Mouse (Mus musculus) midbrain, embryonic 14.5 days (tissue): ENCODE measurements around the gene Bmp10. TPM values are rescaled to one million over a fixed set of nuclear protein-coding genes. Genes with fewer than 3 reads are reported as not detected.
"Not testable (repeated sequence)": the region's sequence is repeated elsewhere in the genome, so short reads cannot be mapped to it uniquely, and the experiment has no call there.

ENCODE experiments used
- ATAC-seq: fragments of 200-750 bp; cut with Nextera tagmentation; 2 replicates; pipeline ENCODE4 v1.8.0; 2017; ENCODE audit warnings: moderate number of reproducible peaks, moderate library complexity; ENCODE audit not compliant: low FRiP score, low TSS enrichment
- DNase-seq: peaks from one replicate; pipeline ENCODE4 v3.0.0-alpha.2; 2015
- H3K27ac ChIP-seq: fragments of 300-500 bp; sonication (generic); replicated peaks from 2 replicates; pipeline ENCODE4 v1.5.1; 2014; ENCODE audit warnings: mild to moderate bottlenecking, low read depth, low read length, moderate library complexity
- H3K27me3 ChIP-seq: fragments of 300-500 bp; sonication (generic); 2 replicates; pipeline ENCODE4 v1.6.1; 2014; ENCODE audit warnings: low read length, control low read depth, mixed read lengths; ENCODE audit not compliant: control insufficient read depth, insufficient read depth
- H3K36me3 ChIP-seq: fragments of 300-500 bp; sonication (generic); 2 replicates; pipeline ENCODE4 v1.6.1; 2014; ENCODE audit warnings: low read length, control low read depth; ENCODE audit not compliant: control insufficient read depth, insufficient read depth
- H3K4me1 ChIP-seq: fragments of 300-500 bp; sonication (generic); 2 replicates; pipeline ENCODE4 v1.6.1; 2014; ENCODE audit warnings: mild to moderate bottlenecking, antibody characterized with exemption, low read length, control low read depth; ENCODE audit not compliant: control insufficient read depth, insufficient read depth
- H3K4me2 ChIP-seq: fragments of 300-500 bp; sonication (generic); 2 replicates; pipeline ENCODE4 v1.6.1; 2014; ENCODE audit warnings: mild to moderate bottlenecking, low read length, moderate library complexity
- H3K4me3 ChIP-seq: fragments of 300-500 bp; sonication (generic); replicated peaks from 2 replicates; pipeline ENCODE4 v1.5.1; 2014; ENCODE audit warnings: low read depth, low read length
- H3K9ac ChIP-seq: fragments of 300-500 bp; sonication (generic); replicated peaks from 2 replicates; pipeline ENCODE4 v1.6.1; 2014; ENCODE audit warnings: mild to moderate bottlenecking, low read length, moderate library complexity
- H3K9me3 ChIP-seq: fragments of 300-500 bp; sonication (generic); 2 replicates; pipeline ENCODE4 v1.6.1; 2016; ENCODE audit warnings: low read length, control low read depth, mixed read lengths; ENCODE audit not compliant: control insufficient read depth
- WGBS: fragments of 180-500 bp; shearing (Covaris S2); extraction: QIAGEN DNeasy Blood & Tissue Kit; methylation state at CpG from one replicate; pipeline ENCODE4 v1.1.7; 2014; 5-methylcytosine and 5-hydroxymethylcytosine counted together
- polyA plus RNA-seq: library from polyadenylated mRNA; unstranded; fragments of >200 nt; fragmentation: Nextera tagmentation; extraction: Ambion mirVana; gene quantifications from 2 replicates; pipeline ENCODE4 v1.2.1, GENCODE M21; 2014

Bmp10 gene
- polyA plus RNA-seq, 1 experiment from 2014 or later: not detected

- Histone ChIP-seq H3K9me3 (no peaks in the 10 kb centered on the region), H3K4me2 (peak overlapping the region; percentile 38), H3K4me3 (no peak overlapping the region), H3K36me3 (no peaks in the 10 kb centered on the region), H3K27me3 (no peaks in the 10 kb centered on the region), H3K9ac (no peak overlapping the region), H3K4me1 (no peaks in the 10 kb centered on the region), H3K27ac (no peak overlapping the region)
- ATAC-seq: no peak
- peak; percentile 82 for DNase-seq
- WGBS: 7% methylated on average over 12 of the region's 12 CpGs
Measured at GRCm38 (mm10) chr6:87466221-87466620, 37.4 kb downstream of the Bmp10 start.

DNA sequence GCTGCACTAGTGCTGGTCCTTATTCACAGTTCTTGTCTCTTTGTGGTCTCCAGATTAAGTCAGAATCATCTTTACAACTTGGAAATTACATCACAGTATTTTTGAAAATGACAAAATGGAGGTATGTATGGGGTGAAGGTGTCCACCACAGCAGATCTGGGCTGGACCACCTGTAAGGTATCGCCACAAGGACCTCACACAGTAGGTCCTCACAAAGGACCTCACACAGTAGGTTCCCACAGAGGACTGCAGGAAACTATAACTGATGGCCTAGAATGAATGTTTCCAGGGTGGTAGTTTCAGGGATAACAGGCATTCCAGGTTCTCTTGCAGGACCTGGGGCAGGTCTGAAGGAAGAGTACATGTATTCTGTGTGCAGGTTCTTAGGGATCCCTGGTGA, 38.6 kb downstream of the Bmp10 start:
- ATAC-seq: no peak
- Histone ChIP-seq H3K9me3 (no peaks in the 10 kb centered on the region), H3K27ac (no peak overlapping the region), H3K4me3 (no peak overlapping the region), H3K4me1 (no peaks in the 10 kb centered on the region), H3K9ac (no peak overlapping the region), H3K4me2 (no peak overlapping the region), H3K27me3 (no peaks in the 10 kb centered on the region), H3K36me3 (no peaks in the 10 kb centered on the region)
- no peak for DNase-seq
- 95% methylated on average over 1 of the region's 1 CpGs for WGBS

DNA sequence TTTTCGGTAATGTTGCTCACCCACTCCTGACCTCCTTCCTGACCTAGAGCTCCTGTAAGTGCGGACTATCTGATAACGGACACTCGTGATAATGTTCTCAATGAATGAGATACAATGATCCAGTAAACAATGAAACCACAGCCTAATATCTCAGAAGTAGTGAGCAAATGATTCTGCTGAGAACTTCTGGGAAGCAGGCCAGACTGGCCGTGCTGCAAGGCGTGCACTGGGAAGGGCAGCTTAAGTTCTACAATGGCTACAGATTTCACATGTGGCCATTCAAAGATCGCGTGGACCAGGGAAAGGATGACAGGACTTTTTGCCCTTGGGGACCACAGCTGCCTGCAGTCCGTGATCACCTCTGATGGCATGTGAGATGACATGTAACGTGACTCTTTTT, 39.6 kb downstream of the Bmp10 start:
- DNase-seq: no peak
- WGBS: 92% methylated on average over 10 of the region's 10 CpGs
- no peak overlapping the region for H3K9ac ChIP-seq

GRCm38 (mm10) chr6:87470098-87470497, 41.3 kb downstream of the Bmp10 start:
- H3K27ac ChIP-seq, H3K9ac ChIP-seq, DNase-seq, H3K36me3 ChIP-seq, H3K4me2 ChIP-seq, H3K27me3 ChIP-seq, ATAC-seq, H3K4me3 ChIP-seq, H3K4me1 ChIP-seq, H3K9me3 ChIP-seq: not testable (repeated sequence)
- WGBS: 93% methylated on average over 12 of the region's 12 CpGs

More for the DNA sequence above, 39.6 kb downstream of the Bmp10 start:
- H3K4me3 ChIP-seq: no peak overlapping the region
- H3K27me3 ChIP-seq: no peaks in the 10 kb centered on the region
- H3K4me2 ChIP-seq: no peak overlapping the region
- no peak overlapping the region for H3K27ac ChIP-seq
- H3K4me1 ChIP-seq: no peaks in the 10 kb centered on the region
- H3K36me3 ChIP-seq: no peaks in the 10 kb centered on the region
- ATAC-seq: no peak
- H3K9me3 ChIP-seq: no peaks in the 10 kb centered on the region

DNA sequence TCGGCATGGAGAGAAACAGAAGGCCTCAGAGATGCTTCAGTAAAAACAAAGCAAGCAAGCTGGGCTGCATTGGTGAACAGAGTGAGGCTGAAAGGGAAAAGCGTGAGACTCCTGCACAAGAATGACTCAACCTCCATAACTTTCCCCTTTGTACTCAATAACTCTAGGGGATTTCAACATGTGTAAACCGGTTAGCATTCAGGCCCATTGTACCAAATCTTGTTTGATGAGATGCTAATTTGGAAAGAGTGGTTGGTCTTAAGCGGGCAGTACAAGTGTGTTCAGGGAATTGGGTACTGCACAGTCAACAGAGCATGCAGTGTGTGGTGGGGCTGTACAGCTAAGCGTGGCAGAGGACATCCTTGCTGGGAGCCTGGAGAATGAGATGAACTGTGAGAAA, 46.4 kb downstream of the Bmp10 start:
- no peaks in the 10 kb centered on the region for H3K4me1 ChIP-seq
- no peak overlapping the region for H3K4me2 ChIP-seq
- no peaks in the 10 kb centered on the region for H3K27me3 ChIP-seq
- H3K36me3 ChIP-seq: no peaks in the 10 kb centered on the region
- no peak overlapping the region for H3K9ac ChIP-seq
- 76% methylated on average over 5 of the region's 5 CpGs for WGBS
- ATAC-seq (no peak), DNase-seq (no peak)
- no peak overlapping the region for H3K4me3 ChIP-seq
- no peak overlapping the region for H3K27ac ChIP-seq
- H3K9me3 ChIP-seq: no peaks in the 10 kb centered on the region

DNA sequence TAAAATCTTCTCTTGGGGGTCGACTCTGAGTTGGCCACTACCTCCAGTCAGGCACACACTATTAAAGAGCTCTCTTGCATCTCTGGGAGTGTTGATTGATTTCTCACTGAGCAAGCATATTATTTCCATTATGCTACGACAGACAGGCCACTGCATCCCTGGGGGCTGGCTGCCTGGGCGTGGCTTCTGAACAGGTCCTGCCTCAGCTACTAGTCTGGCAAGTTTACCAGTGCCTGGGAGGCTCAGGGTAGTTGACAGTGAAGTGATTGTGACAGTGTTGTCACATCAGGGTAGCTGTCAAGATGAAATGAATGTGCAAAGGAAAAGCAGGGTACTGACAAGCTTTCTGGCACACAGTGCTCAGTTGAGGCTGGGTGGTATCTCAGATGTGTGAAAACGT, 50.1 kb downstream of the Bmp10 start:
- H3K9me3 ChIP-seq: no peaks in the 10 kb centered on the region
- ATAC-seq (no peak), DNase-seq (peak; percentile 7)
- H3K36me3 ChIP-seq: no peaks in the 10 kb centered on the region
- H3K4me1 ChIP-seq: no peaks in the 10 kb centered on the region
- H3K27me3 ChIP-seq: no peaks in the 10 kb centered on the region
- no peak overlapping the region for H3K27ac ChIP-seq
- H3K4me3 ChIP-seq: no peak overlapping the region
- H3K4me2 ChIP-seq: no peak overlapping the region
- WGBS: 57% methylated on average over 4 of the region's 4 CpGs
- H3K9ac ChIP-seq: no peak overlapping the region

DNA sequence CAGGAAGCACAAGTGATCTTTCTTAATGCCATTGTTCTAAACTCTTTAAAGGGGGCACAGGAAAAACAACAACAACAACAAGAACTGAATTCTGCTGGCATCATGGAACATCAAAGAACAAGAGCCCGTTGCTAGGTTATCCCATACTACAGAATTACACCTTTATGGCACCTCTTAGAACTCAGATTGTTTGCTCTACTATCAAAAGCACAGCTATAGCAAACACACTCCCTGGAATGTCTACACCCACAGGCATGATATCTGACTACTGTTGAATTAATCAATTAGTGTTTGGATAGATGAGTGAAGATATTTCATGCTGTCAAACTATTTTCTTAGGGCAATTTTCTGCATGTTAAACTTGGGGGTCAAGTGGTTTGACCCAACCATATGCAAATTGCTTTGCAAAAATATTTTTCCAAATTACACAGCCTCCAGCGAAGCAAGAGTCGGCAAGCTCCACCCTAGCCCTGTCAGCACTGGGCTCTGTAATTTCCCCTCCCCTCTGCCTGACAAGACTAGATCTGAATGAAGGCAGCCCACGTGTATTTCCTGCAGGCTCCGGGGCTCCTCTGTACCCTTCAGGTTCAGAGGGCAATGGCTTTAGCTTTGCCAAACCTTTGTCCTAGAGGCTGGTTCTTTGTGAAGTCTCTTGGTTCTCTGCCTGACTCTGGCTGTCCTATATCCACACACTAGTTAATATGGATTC, 50.7 kb downstream of the Bmp10 start:
- Histone ChIP-seq H3K4me2 (no peak overlapping the region), H3K36me3 (no peaks in the 10 kb centered on the region), H3K4me1 (no peaks in the 10 kb centered on the region), H3K4me3 (no peak overlapping the region), H3K27me3 (no peaks in the 10 kb centered on the region), H3K27ac (no peak overlapping the region), H3K9ac (no peak overlapping the region), H3K9me3 (no peaks in the 10 kb centered on the region)
- no peak for ATAC-seq
- DNase-seq: no peak
- WGBS: 63% methylated on average over 5 of the region's 5 CpGs

DNA sequence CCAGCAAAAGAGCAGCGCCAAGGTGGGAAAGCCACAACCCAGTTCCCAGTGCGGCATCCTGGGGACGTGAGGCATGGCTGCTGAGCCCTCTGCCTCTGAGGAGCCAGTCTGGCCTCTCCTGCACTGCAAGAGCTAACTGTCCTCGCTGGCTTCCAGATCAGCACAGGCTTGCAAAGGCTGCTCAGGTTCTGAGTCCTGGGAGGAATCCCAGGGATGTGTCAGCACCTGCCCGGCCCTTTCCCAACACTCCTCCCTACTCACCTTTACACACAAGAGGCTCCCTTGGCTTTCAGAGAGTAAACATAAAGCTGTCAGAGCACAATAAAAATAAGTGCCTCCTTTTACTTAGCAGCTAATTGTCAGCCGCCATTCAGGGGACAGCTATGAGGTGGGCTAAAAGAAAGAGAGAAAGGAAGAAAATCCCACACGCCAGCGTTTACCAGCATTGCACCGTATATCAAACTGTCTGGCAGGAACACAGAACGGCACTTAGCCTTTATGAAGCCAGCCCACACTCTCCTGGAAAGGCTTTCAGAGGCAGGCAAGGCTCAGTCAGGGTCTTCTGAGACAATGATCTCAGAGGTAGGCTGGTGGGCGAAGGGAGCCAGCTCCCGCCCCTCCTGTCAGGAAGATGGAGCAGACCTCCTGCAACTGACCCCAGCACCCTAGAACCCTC, 54.6 kb downstream of the Bmp10 start:
- no peak overlapping the region for H3K9ac ChIP-seq
- DNase-seq (no peak), ATAC-seq (no peak)
- no peaks in the 10 kb centered on the region for H3K27me3 ChIP-seq
- H3K27ac ChIP-seq: no peak overlapping the region
- H3K4me1 ChIP-seq: no peaks in the 10 kb centered on the region
- H3K4me3 ChIP-seq: no peak overlapping the region
- WGBS: 75% methylated on average over 12 of the region's 12 CpGs
- no peaks in the 10 kb centered on the region for H3K36me3 ChIP-seq
- H3K4me2 ChIP-seq: no peak overlapping the region
- H3K9me3 ChIP-seq: no peaks in the 10 kb centered on the region

DNA sequence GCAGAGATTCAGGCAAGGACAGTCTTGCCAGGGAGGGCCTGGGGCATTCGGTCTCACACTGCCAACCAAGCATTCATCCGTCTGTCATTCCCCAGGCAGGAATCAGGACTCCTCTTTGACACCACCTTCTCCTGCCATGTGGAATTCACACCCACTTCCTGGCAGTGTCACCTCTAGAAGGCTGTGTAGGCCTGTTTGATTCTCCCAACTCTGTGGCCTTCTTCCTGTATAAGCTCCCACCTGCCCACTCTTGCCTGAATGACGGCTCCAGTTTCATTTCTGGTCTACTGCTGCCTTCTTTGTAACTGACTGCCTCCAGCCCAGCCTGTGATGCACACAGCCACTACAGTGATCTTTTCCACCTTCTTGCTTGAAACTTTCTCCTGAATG, 55.1 kb downstream of the Bmp10 start:
- Histone ChIP-seq H3K36me3 (no peaks in the 10 kb centered on the region), H3K27ac (no peak overlapping the region), H3K4me3 (no peak overlapping the region), H3K9me3 (no peaks in the 10 kb centered on the region), H3K9ac (no peak overlapping the region), H3K4me2 (no peak overlapping the region), H3K27me3 (no peaks in the 10 kb centered on the region), H3K4me1 (no peaks in the 10 kb centered on the region)
- ATAC-seq (no peak), DNase-seq (no peak)
- WGBS: 70% methylated on average over 3 of the region's 3 CpGs
